Mouse (Mus musculus) stomach, embryonic 16.5 days (tissue): ENCODE measurements around the gene Srebf1. TPM values are rescaled to one million over a fixed set of nuclear protein-coding genes. Genes with fewer than 3 reads are reported as not detected.

Experiments used
- ATAC-seq: fragments of 200-750 bp; cut with Nextera tagmentation; 2 replicates; pipeline ENCODE4 v1.8.0; 2017; ENCODE audit warnings: moderate number of reproducible peaks, moderate TSS enrichment; ENCODE audit not compliant: insufficient read depth, low FRiP score
- H3K27ac ChIP-seq: fragments of 300-500 bp; sonication (generic); 2 replicates; pipeline ENCODE4 v1.5.1; 2014; ENCODE audit warnings: low read length
- H3K27me3 ChIP-seq: fragments of 300-500 bp; sonication (generic); 2 replicates; pipeline ENCODE4 v1.6.1; 2014; ENCODE audit warnings: low read length, control low read depth, mixed read lengths; ENCODE audit not compliant: control insufficient read depth, insufficient read depth
- H3K36me3 ChIP-seq: fragments of 300-500 bp; sonication (generic); 2 replicates; pipeline ENCODE4 v1.6.1; 2014; ENCODE audit warnings: low read length; ENCODE audit not compliant: control insufficient read depth, insufficient read depth
- H3K4me1 ChIP-seq: fragments of 300-500 bp; sonication (generic); 2 replicates; pipeline ENCODE4 v1.6.1; 2014; ENCODE audit warnings: low read length, control low read depth, mixed read lengths; ENCODE audit not compliant: control insufficient read depth, insufficient read depth
- H3K4me2 ChIP-seq: fragments of 300-500 bp; sonication (generic); 2 replicates; pipeline ENCODE4 v1.6.1; 2014; ENCODE audit warnings: low read depth, low read length, mixed read lengths
- H3K4me3 ChIP-seq: fragments of 300-500 bp; sonication (generic); replicated peaks from 2 replicates; pipeline ENCODE4 v1.5.1; 2014; ENCODE audit warnings: mild to moderate bottlenecking, low read length
- H3K9ac ChIP-seq: fragments of 300-500 bp; sonication (generic); 2 replicates; pipeline ENCODE4 v1.6.1; 2014; ENCODE audit warnings: low read length
- H3K9me3 ChIP-seq: fragments of 300-500 bp; sonication (generic); replicated peaks from 2 replicates; pipeline ENCODE4 v1.6.1; 2016; ENCODE audit warnings: low read length, control low read depth; ENCODE audit not compliant: control insufficient read depth
- WGBS: fragments of 180-500 bp; shearing (Covaris S2); extraction: QIAGEN DNeasy Blood & Tissue Kit; methylation state at CpG from one replicate; pipeline ENCODE4 v1.1.7; 2014; 5-methylcytosine and 5-hydroxymethylcytosine counted together
- polyA plus RNA-seq: library from polyadenylated mRNA; unstranded; fragments of >200 nt; fragmentation: Nextera tagmentation; extraction: Ambion mirVana; gene quantifications from 2 replicates; pipeline ENCODE4 v1.2.1, GENCODE M21; 2015

The Srebf1 gene
- polyA plus RNA-seq, 1 experiment from 2014 or later, result 63.4 TPM

- ATAC-seq, result 0 out of 2 replicates have a peak, but pooled peaks have one; percentile 1
- 70% methylated on average over 3 of the region's 3 CpGs for WGBS
Observed at GRCm38 (mm10) chr11:60172074-60172473, 50.3 kb downstream of the Srebf1 start.

DNA sequence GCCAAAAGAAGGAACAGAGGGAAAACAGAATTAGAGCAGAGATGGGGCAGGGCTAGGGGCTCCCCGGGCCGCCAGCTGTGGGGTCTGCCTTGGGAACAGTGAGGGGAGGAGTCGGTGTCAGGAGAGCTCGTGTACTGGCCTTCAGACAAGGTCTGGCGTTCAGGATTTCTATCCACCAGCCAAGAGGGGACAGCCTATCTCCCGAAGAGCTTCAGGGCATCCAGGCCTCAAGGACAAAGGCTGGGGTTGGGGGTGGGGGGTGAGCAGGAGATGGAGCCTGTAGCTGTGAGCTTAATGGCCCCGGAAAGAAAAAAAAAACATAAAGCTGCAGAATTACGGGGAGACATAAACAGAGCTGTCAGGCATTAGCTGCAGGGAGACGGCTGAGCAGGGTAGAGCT, 53.6 kb downstream of the Srebf1 start:
- H3K27me3 ChIP-seq, result no peaks in the 10 kb centered on the region
- no peak overlapping the region for H3K4me3 ChIP-seq
- 0 out of 2 replicates have a peak overlapping the region, but pooled peaks have one; percentile 13 for H3K4me2 ChIP-seq
- peak overlapping the region; percentile 5; the same call in 1 of the 2 replicates for H3K27ac ChIP-seq
- WGBS, result 18% methylated on average over 9 of the region's 9 CpGs
- H3K4me1 ChIP-seq, result peaks cover 71% of the 10 kb centered on the region
- H3K9me3 ChIP-seq, result no peaks in the 10 kb centered on the region
- no peaks in the 10 kb centered on the region for H3K36me3 ChIP-seq
- no peak for ATAC-seq
- H3K9ac ChIP-seq, result peak overlapping the region; percentile 53

More at GRCm38 (mm10) chr11:60172074-60172473, 50.3 kb downstream of the Srebf1 start:
- Histone ChIP-seq H3K36me3 (no peaks in the 10 kb centered on the region), H3K9me3 (no peaks in the 10 kb centered on the region), H3K27ac (peak overlapping the region; percentile 46), H3K4me1 (peaks cover 82% of the 10 kb centered on the region), H3K4me2 (no peak overlapping the region), H3K4me3 (no peak overlapping the region), H3K9ac (no peak overlapping the region), H3K27me3 (no peaks in the 10 kb centered on the region)

GRCm38 (mm10) chr11:60165076-60165475, 57.3 kb downstream of the Srebf1 start:
- Histone ChIP-seq H3K27me3 (no peaks in the 10 kb centered on the region), H3K4me3 (no peak overlapping the region), H3K9me3 (no peaks in the 10 kb centered on the region), H3K4me2 (no peak overlapping the region), H3K36me3 (no peaks in the 10 kb centered on the region), H3K4me1 (peaks cover 60% of the 10 kb centered on the region), H3K27ac (no peak overlapping the region), H3K9ac (no peak overlapping the region)
- ATAC-seq, result peak; percentile 39; the same call in 1 of the 2 replicates
- 30% methylated on average over 5 of the region's 5 CpGs for WGBS

- Histone ChIP-seq H3K9me3 (no peaks in the 10 kb centered on the region), H3K4me3 (no peak overlapping the region), H3K4me1 (peaks cover 64% of the 10 kb centered on the region), H3K9ac (no peak overlapping the region), H3K27me3 (no peaks in the 10 kb centered on the region), H3K27ac (peak overlapping the region; percentile 30; the same call in 1 of the 2 replicates), H3K36me3 (no peaks in the 10 kb centered on the region), H3K4me2 (no peak overlapping the region)
- WGBS, result 66% methylated on average over 6 of the region's 6 CpGs
- no peak; the same call in 1 of the 2 replicates for ATAC-seq
Observed at GRCm38 (mm10) chr11:60164450-60164849, 57.9 kb downstream of the Srebf1 start.

GRCm38 (mm10) chr11:60163362-60163761, 59.0 kb downstream of the Srebf1 start:
- 84% methylated on average over 4 of the region's 4 CpGs for WGBS
- no peak overlapping the region for H3K27ac ChIP-seq
- H3K4me1 ChIP-seq, result peaks cover 53% of the 10 kb centered on the region
- no peaks in the 10 kb centered on the region for H3K9me3 ChIP-seq
- no peak for ATAC-seq
- no peaks in the 10 kb centered on the region for H3K36me3 ChIP-seq
- no peak overlapping the region for H3K9ac ChIP-seq
- no peak overlapping the region for H3K4me3 ChIP-seq
- H3K27me3 ChIP-seq, result no peaks in the 10 kb centered on the region
- no peak overlapping the region for H3K4me2 ChIP-seq

GRCm38 (mm10) chr11:60162547-60162946, 59.8 kb downstream of the Srebf1 start:
- Histone ChIP-seq H3K9me3 (no peaks in the 10 kb centered on the region), H3K36me3 (no peaks in the 10 kb centered on the region), H3K4me2 (no peak overlapping the region), H3K4me1 (peaks cover 45% of the 10 kb centered on the region), H3K4me3 (no peak overlapping the region), H3K27ac (no peak overlapping the region), H3K9ac (no peak overlapping the region), H3K27me3 (no peaks in the 10 kb centered on the region)
- ATAC-seq, result no peak
- WGBS, result 78% methylated on average over 1 of the region's 1 CpGs

GRCm38 (mm10) chr11:60161146-60161874, 61.1 kb downstream of the Srebf1 start:
- Histone ChIP-seq H3K9me3 (no peaks in the 10 kb centered on the region), H3K4me2 (no peak overlapping the region), H3K4me3 (no peak overlapping the region), H3K36me3 (no peaks in the 10 kb centered on the region), H3K27me3 (no peaks in the 10 kb centered on the region), H3K4me1 (peaks cover 40% of the 10 kb centered on the region), H3K9ac (no peak overlapping the region), H3K27ac (no peak overlapping the region)
- no peak for ATAC-seq
- 57% methylated on average over 9 of the region's 9 CpGs for WGBS

DNA sequence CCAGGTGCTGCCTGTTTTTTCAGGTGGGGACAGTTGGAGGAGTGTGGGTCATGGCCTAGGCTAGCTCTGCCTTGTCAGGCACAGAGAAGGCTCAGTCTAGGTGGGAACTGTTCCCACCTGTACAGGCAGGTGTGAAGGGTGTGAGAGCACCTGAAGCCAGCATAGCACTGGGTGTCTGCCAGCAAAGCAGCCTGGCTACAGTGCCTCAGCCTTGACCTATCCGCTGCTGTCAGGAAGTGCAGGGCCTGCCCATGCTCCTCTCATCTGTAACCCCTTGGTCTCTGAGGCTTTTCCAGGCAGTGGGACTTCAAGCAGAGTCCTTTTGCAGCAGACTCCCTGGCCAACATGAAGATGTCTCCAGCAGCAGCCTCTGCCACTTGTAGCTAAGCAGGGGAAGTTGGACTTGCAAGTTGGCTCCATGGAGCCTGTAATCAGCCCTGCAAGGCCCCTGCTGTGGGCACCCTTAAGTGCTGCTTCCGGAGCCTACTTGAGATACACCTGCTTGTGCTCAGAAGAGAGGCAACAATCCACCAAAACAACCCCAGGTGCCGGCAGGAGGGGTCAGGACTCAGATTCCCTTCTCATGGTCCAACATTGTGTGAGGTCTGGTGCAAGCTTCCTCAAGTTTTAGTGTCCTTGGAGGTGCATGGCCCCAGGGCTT, 61.8 kb downstream of the Srebf1 start:
- H3K4me1 ChIP-seq, result peaks cover 40% of the 10 kb centered on the region
- H3K4me3 ChIP-seq, result no peak overlapping the region

DNA sequence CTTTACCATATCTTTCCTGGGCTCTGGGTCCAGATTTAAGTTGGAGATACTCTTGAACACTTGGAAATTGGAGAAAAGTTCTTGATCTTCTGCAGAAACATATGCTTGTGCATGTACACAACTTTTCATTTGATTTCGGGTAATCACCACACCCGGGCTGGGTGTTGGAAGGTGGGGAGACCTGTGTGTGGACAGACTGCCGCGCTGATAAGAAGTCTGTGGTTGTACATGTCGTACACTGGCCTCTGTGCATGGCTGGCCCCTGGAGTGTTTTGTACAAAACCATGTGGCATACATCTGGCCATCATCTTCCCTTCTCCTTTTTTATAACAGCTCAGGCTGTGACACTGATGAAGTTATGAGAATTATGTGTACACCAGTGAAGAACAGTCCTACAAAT, 62.4 kb downstream of the Srebf1 start:
- H3K27ac ChIP-seq, result no peak overlapping the region
- 70% methylated on average over 5 of the region's 5 CpGs for WGBS
- no peaks in the 10 kb centered on the region for H3K36me3 ChIP-seq
- H3K4me3 ChIP-seq, result no peak overlapping the region
- no peak for ATAC-seq
- no peak overlapping the region for H3K9ac ChIP-seq
- no peaks in the 10 kb centered on the region for H3K9me3 ChIP-seq
- no peaks in the 10 kb centered on the region for H3K27me3 ChIP-seq
- no peak overlapping the region for H3K4me2 ChIP-seq
- H3K4me1 ChIP-seq, result peaks cover 37% of the 10 kb centered on the region

More for the DNA sequence above, 61.8 kb downstream of the Srebf1 start:
- Histone ChIP-seq H3K27ac (no peak overlapping the region), H3K27me3 (no peaks in the 10 kb centered on the region), H3K36me3 (no peaks in the 10 kb centered on the region), H3K4me2 (no peak overlapping the region), H3K9me3 (no peaks in the 10 kb centered on the region), H3K9ac (no peak overlapping the region)
- WGBS, result 53% methylated on average over 3 of the region's 3 CpGs
- ATAC-seq, result peak; percentile 14; the same call in 1 of the 2 replicates
